Mouse (Mus musculus) spleen, adult 2 months (tissue): Measurements from ENCODE around the gene Slc16a11. TPM values are rescaled to one million over a fixed set of nuclear protein-coding genes. Genes with fewer than 3 reads are reported as not detected.

Experiments
- DNase-seq, 2 experiments: peaks; one replicate each; pipeline versions ENCODE4 v3.0.0 to v3.0.0-alpha.2; 2012 to 2021; ENCODE audit warnings: low spot score in 2 of 2, low read depth in 1 of 2
- H3K27ac ChIP-seq: fragments of 200-500 bp; 2 replicates; pipeline ENCODE4 v1.5.1; 2012; ENCODE audit warnings: low read length, inconsistent platforms; ENCODE audit not compliant: insufficient read depth
- H3K27me3 ChIP-seq: fragments of 200-500 bp; 2 replicates; pipeline ENCODE4 v1.6.1; 2012; ENCODE audit warnings: mild to moderate bottlenecking, moderate library complexity, low read length, inconsistent platforms; ENCODE audit not compliant: control insufficient read depth, insufficient read depth
- H3K36me3 ChIP-seq: fragments of 200-500 bp; 2 replicates; pipeline ENCODE4 v1.6.1; 2012; ENCODE audit warnings: mild to moderate bottlenecking, low read length, inconsistent platforms; ENCODE audit not compliant: control insufficient read depth, insufficient read depth
- H3K4me1 ChIP-seq: fragments of 200-500 bp; 2 replicates; pipeline ENCODE4 v1.6.1; 2011; ENCODE audit warnings: inconsistent platforms; ENCODE audit not compliant: control insufficient read depth, insufficient read depth, insufficient read length
- H3K4me3 ChIP-seq: fragments of 200-500 bp; 2 replicates; pipeline ENCODE4 v1.5.1; 2011; ENCODE audit warnings: mild to moderate bottlenecking, inconsistent platforms; ENCODE audit not compliant: insufficient read depth, insufficient read length; ENCODE audit errors: extremely low read depth
- CTCF ChIP-seq: fragments of 200-500 bp; IDR thresholded peaks from 2 replicates; pipeline ENCODE4 v1.5.1; 2011; ENCODE audit warnings: mild to moderate bottlenecking, inconsistent platforms; ENCODE audit not compliant: insufficient read depth, insufficient read length, insufficient replicate concordance; ENCODE audit errors: extremely low read depth
- POLR2A ChIP-seq: fragments of 200-500 bp; IDR thresholded peaks from 2 replicates; pipeline ENCODE4 v1.6.1; 2011; ENCODE audit warnings: low read depth, low read length, inconsistent platforms
- WGBS: fragments of 180-500 bp; shearing (Covaris S2); methylation state at CpG from one replicate; pipeline ENCODE4 v1.1.7; 2018; 5-methylcytosine and 5-hydroxymethylcytosine counted together
- polyA plus RNA-seq: library from polyadenylated mRNA; depleted of rRNA; stranded (reverse); fragments of >200 nt; gene quantifications from 2 replicates; pipeline ENCODE4 v1.2.3, GENCODE M21; 2012; rRNA removed

Slc16a11 gene
- polyA plus RNA-seq, 1 experiment: 0.32 TPM

DNA sequence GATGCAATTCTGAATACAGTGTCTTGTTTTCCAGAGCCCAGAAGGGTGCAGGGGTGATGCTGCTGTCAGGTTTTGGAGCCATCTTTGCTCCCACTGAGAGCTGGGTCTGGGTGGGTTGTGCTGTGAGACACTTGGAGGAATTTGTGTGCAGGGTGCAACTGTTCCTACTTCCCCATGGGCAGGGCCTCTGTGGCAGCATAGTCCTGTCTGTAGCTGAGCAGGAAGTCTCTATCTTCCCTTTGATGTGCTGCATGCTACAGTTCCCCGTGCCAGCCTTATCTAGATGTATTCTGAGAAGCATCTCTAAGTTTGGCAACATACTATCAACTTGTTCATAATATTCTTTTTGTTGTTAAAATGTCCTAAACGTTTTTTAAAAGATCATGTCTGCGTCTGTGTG, 52.7 kb downstream of the Slc16a11 start:
- no peak for DNase-seq
- H3K36me3 ChIP-seq: no peaks in the 10 kb centered on the region
- H3K4me3 ChIP-seq: no peak overlapping the region
- H3K4me1 ChIP-seq: no peaks in the 10 kb centered on the region; the same call in 1 of the 2 replicates
- TF ChIP-seq CTCF (no peak), POLR2A (no peak)
- H3K27me3 ChIP-seq: no peaks in the 10 kb centered on the region
- H3K27ac ChIP-seq: peak overlapping the region; percentile 49; the same call in 1 of the 2 replicates
- 22% methylated on average over 3 of the region's 3 CpGs for WGBS

GRCm38 (mm10) chr11:70265819-70266218, 53.3 kb downstream of the Slc16a11 start:
- no peaks in the 10 kb centered on the region for H3K27me3 ChIP-seq
- H3K4me1 ChIP-seq: no peaks in the 10 kb centered on the region; the same call in 1 of the 2 replicates
- TF ChIP-seq CTCF (no peak), POLR2A (no peak)
- no peak overlapping the region for H3K4me3 ChIP-seq
- 81% methylated on average over 4 of the region's 4 CpGs for WGBS
- H3K27ac ChIP-seq: 0 out of 2 replicates have a peak overlapping the region, but pooled peaks have one; percentile 16
- DNase-seq: no peak
- no peaks in the 10 kb centered on the region for H3K36me3 ChIP-seq

Other genes starting within 250 kb of the Slc16a11 start
- 1.2 and 2.0 TPM in 2 replicates for gene Cldn7, start 248.0 kb upstream of the Slc16a11 start, polyA plus RNA-seq
- 75.8 and 87.9 TPM in 2 replicates for gene Ctdnep1, start 231.6 kb upstream of the Slc16a11 start, polyA plus RNA-seq
- gene Elp5, start 230.2 kb upstream of the Slc16a11 start, polyA plus RNA-seq: 32.5 and 33.3 TPM in 2 replicates
- 235 and 251 TPM in 2 replicates for gene Gabarap, start 221.6 kb upstream of the Slc16a11 start, polyA plus RNA-seq
- 13.8 and 21.4 TPM in 2 replicates for gene Phf23, start 217.0 kb upstream of the Slc16a11 start, polyA plus RNA-seq
- 21.4 and 22.3 TPM in 2 replicates for gene Dvl2, start 212.2 kb upstream of the Slc16a11 start, polyA plus RNA-seq
- 29.5 and 37.0 TPM in 2 replicates for gene Acadvl, start 197.3 kb upstream of the Slc16a11 start, polyA plus RNA-seq
- 10.3 and 13.3 TPM in 2 replicates for gene Dlg4, start 195.8 kb upstream of the Slc16a11 start, polyA plus RNA-seq
- gene Asgr1, start 158.7 kb upstream of the Slc16a11 start, polyA plus RNA-seq: 0.09 TPM in 1 of 2 replicates, not detected in the other
- gene Asgr2, start 120.1 kb upstream of the Slc16a11 start, polyA plus RNA-seq: 0.45 and 0.51 TPM in 2 replicates
- gene Mgl2, start 82.4 kb upstream of the Slc16a11 start, polyA plus RNA-seq: 0.35 and 0.50 TPM in 2 replicates
- 2.8 and 4.1 TPM in 2 replicates for gene Clec10a, start 56.6 kb upstream of the Slc16a11 start, polyA plus RNA-seq
- 5.3 and 5.6 TPM in 2 replicates for gene Slc16a13, start 8.3 kb downstream of the Slc16a11 start, polyA plus RNA-seq
- gene Bcl6b, start 17.0 kb downstream of the Slc16a11 start, polyA plus RNA-seq: 3.7 and 5.6 TPM in 2 replicates
- 60.0 and 85.5 TPM in 2 replicates for gene 0610010K14Rik, start 25.2 kb downstream of the Slc16a11 start, polyA plus RNA-seq
- gene Gm21988, start 27.1 kb downstream of the Slc16a11 start, polyA plus RNA-seq: 5.1 and 5.8 TPM in 2 replicates
- gene Rnasek, start 27.1 kb downstream of the Slc16a11 start, polyA plus RNA-seq: 83.7 and 101 TPM in 2 replicates
- 21.1 and 21.4 TPM in 2 replicates for gene Alox12, start 42.6 kb downstream of the Slc16a11 start, polyA plus RNA-seq
- gene Alox12e, start 109.9 kb downstream of the Slc16a11 start, polyA plus RNA-seq: 0.12 and 0.13 TPM in 2 replicates
- 2.5 and 4.1 TPM in 2 replicates for gene Alox15, start 139.3 kb downstream of the Slc16a11 start, polyA plus RNA-seq
- 15.5 and 17.9 TPM in 2 replicates for gene Pelp1, start 197.3 kb downstream of the Slc16a11 start, polyA plus RNA-seq
- gene Arrb2, start 219.9 kb downstream of the Slc16a11 start, polyA plus RNA-seq: 145 TPM in 2 replicates
- gene Med11, start 239.2 kb downstream of the Slc16a11 start, polyA plus RNA-seq: 24.6 and 29.2 TPM in 2 replicates
- 10.5 and 10.6 TPM in 2 replicates for gene Zmynd15, start 246.7 kb downstream of the Slc16a11 start, polyA plus RNA-seq
- gene Cxcl16, start 247.2 kb downstream of the Slc16a11 start, polyA plus RNA-seq: 28.8 TPM in 2 replicates